Mouse (Mus musculus): ENCODE results near the gene Tgfb2. TPM values are rescaled to one million over a fixed set of nuclear protein-coding genes. Genes with fewer than 3 reads are reported as not detected.

Tgfb2 gene
- polyA plus RNA-seq, 1 experiment from 2014 or later: 12.2 TPM

- no peak overlapping the region for H3K9ac ChIP-seq (ENCODE audit: low read depth, low read length)
- no peaks in the 10 kb centered on the region for H3K9me3 ChIP-seq (ENCODE audit: control insufficient read depth, low read length)
- 75% methylated on average over 10 of the region's 10 CpGs for WGBS
These were observed 42.8 kb downstream of the Tgfb2 start for GRCm38 (mm10) chr1:186662996-186663395.

GRCm38 (mm10) chr1:186661206-186661921 is 44.4 kb downstream of the Tgfb2 start:
- ATAC-seq: no peak
- Histone ChIP-seq H3K27ac (ENCODE audit: low read length) (no peak overlapping the region), H3K4me2 (ENCODE audit: low read depth, low read length) (no peak overlapping the region), H3K4me1 (ENCODE audit: control insufficient read depth, insufficient read depth, low read length) (peaks cover 6% of the 10 kb centered on the region), H3K27me3 (replicated peaks; ENCODE audit: control insufficient read depth, insufficient read depth, low read length) (no peaks in the 10 kb centered on the region), H3K9ac (ENCODE audit: low read depth, low read length) (no peak overlapping the region), H3K9me3 (ENCODE audit: control insufficient read depth, low read length) (no peaks in the 10 kb centered on the region), H3K4me3 (ENCODE audit: low read length) (no peak overlapping the region), H3K36me3 (ENCODE audit: control insufficient read depth, insufficient read depth, low read length) (no peaks in the 10 kb centered on the region)
- WGBS: 80% methylated on average over 15 of the region's 15 CpGs

More at GRCm38 (mm10) chr1:186662996-186663395, 42.8 kb downstream of the Tgfb2 start:
- Histone ChIP-seq H3K4me3 (ENCODE audit: low read length) (no peak overlapping the region), H3K27ac (ENCODE audit: low read length) (no peak overlapping the region), H3K4me2 (ENCODE audit: low read depth, low read length) (no peak overlapping the region), H3K27me3 (replicated peaks; ENCODE audit: control insufficient read depth, insufficient read depth, low read length) (no peaks in the 10 kb centered on the region), H3K36me3 (ENCODE audit: control insufficient read depth, insufficient read depth, low read length) (no peaks in the 10 kb centered on the region), H3K4me1 (ENCODE audit: control insufficient read depth, insufficient read depth, low read length) (no peaks in the 10 kb centered on the region)
- no peak for ATAC-seq

- H3K4me2 ChIP-seq (ENCODE audit: low read depth, low read length): no peak overlapping the region
- ATAC-seq: no peak
- H3K27ac ChIP-seq (ENCODE audit: low read length): no peak overlapping the region
- no peaks in the 10 kb centered on the region for H3K9me3 ChIP-seq (ENCODE audit: control insufficient read depth, low read length)
- no peaks in the 10 kb centered on the region for H3K27me3 ChIP-seq (replicated peaks; ENCODE audit: control insufficient read depth, insufficient read depth, low read length)
- WGBS: 82% methylated on average over 11 of the region's 11 CpGs
- no peak overlapping the region for H3K9ac ChIP-seq (ENCODE audit: low read depth, low read length)
- H3K4me1 ChIP-seq (ENCODE audit: control insufficient read depth, insufficient read depth, low read length): peaks cover 10% of the 10 kb centered on the region
- no peak overlapping the region for H3K4me3 ChIP-seq (ENCODE audit: low read length)
- H3K36me3 ChIP-seq (ENCODE audit: control insufficient read depth, insufficient read depth, low read length): no peaks in the 10 kb centered on the region
These were observed 47.0 kb downstream of the Tgfb2 start for GRCm38 (mm10) chr1:186658783-186659182.

GRCm38 (mm10) chr1:186657559-186658219 is 48.1 kb downstream of the Tgfb2 start:
- Histone ChIP-seq H3K27ac (ENCODE audit: low read length) (no peak overlapping the region), H3K9ac (ENCODE audit: low read depth, low read length) (no peak overlapping the region), H3K9me3 (ENCODE audit: control insufficient read depth, low read length) (no peaks in the 10 kb centered on the region), H3K4me2 (ENCODE audit: low read depth, low read length) (no peak overlapping the region), H3K36me3 (ENCODE audit: control insufficient read depth, insufficient read depth, low read length) (no peaks in the 10 kb centered on the region), H3K27me3 (replicated peaks; ENCODE audit: control insufficient read depth, insufficient read depth, low read length) (no peaks in the 10 kb centered on the region), H3K4me1 (ENCODE audit: control insufficient read depth, insufficient read depth, low read length) (peaks cover 13% of the 10 kb centered on the region), H3K4me3 (ENCODE audit: low read length) (no peak overlapping the region)
- ATAC-seq: 0 out of 2 replicates have a peak, but pooled peaks have one; percentile 14
- WGBS: 84% methylated on average over 16 of the region's 16 CpGs

- H3K9me3 ChIP-seq (ENCODE audit: control insufficient read depth, low read length): no peaks in the 10 kb centered on the region
- H3K4me3 ChIP-seq (ENCODE audit: low read length): no peak overlapping the region
- no peak overlapping the region for H3K4me2 ChIP-seq (ENCODE audit: low read depth, low read length)
- H3K9ac ChIP-seq (ENCODE audit: low read depth, low read length): no peak overlapping the region
- H3K27me3 ChIP-seq (replicated peaks; ENCODE audit: control insufficient read depth, insufficient read depth, low read length): no peaks in the 10 kb centered on the region
- WGBS: 61% methylated on average over 5 of the region's 5 CpGs
- H3K36me3 ChIP-seq (ENCODE audit: control insufficient read depth, insufficient read depth, low read length): no peaks in the 10 kb centered on the region
- peak overlapping the region; percentile 38; the same call in 1 of the 2 replicates for H3K27ac ChIP-seq (ENCODE audit: low read length)
- ATAC-seq: peak; percentile 60
- H3K4me1 ChIP-seq (ENCODE audit: control insufficient read depth, insufficient read depth, low read length): peaks cover 14% of the 10 kb centered on the region
These were observed 49.0 kb downstream of the Tgfb2 start for GRCm38 (mm10) chr1:186656732-186657329.

GRCm38 (mm10) chr1:186656201-186656600 is 49.6 kb downstream of the Tgfb2 start:
- H3K4me3 ChIP-seq (ENCODE audit: low read length): no peak overlapping the region
- H3K27me3 ChIP-seq (replicated peaks; ENCODE audit: control insufficient read depth, insufficient read depth, low read length): no peaks in the 10 kb centered on the region
- H3K36me3 ChIP-seq (ENCODE audit: control insufficient read depth, insufficient read depth, low read length): no peaks in the 10 kb centered on the region
- ATAC-seq: peak; percentile 17; the same call in 1 of the 2 replicates
- H3K4me1 ChIP-seq (ENCODE audit: control insufficient read depth, insufficient read depth, low read length): peaks cover 14% of the 10 kb centered on the region
- no peak overlapping the region for H3K4me2 ChIP-seq (ENCODE audit: low read depth, low read length)
- H3K9ac ChIP-seq (ENCODE audit: low read depth, low read length): no peak overlapping the region
- 40% methylated on average over 1 of the region's 1 CpGs for WGBS
- H3K27ac ChIP-seq (ENCODE audit: low read length): no peak overlapping the region; the same call in 1 of the 2 replicates
- no peaks in the 10 kb centered on the region for H3K9me3 ChIP-seq (ENCODE audit: control insufficient read depth, low read length)

GRCm38 (mm10) chr1:186655096-186655495 is 50.7 kb downstream of the Tgfb2 start:
- Histone ChIP-seq H3K36me3 (ENCODE audit: control insufficient read depth, insufficient read depth, low read length) (no peaks in the 10 kb centered on the region), H3K9ac (ENCODE audit: low read depth, low read length) (no peak overlapping the region), H3K27me3 (replicated peaks; ENCODE audit: control insufficient read depth, insufficient read depth, low read length) (no peaks in the 10 kb centered on the region), H3K4me1 (ENCODE audit: control insufficient read depth, insufficient read depth, low read length) (peaks cover 14% of the 10 kb centered on the region), H3K4me3 (ENCODE audit: low read length) (no peak overlapping the region), H3K27ac (ENCODE audit: low read length) (no peak overlapping the region), H3K4me2 (ENCODE audit: low read depth, low read length) (no peak overlapping the region), H3K9me3 (ENCODE audit: control insufficient read depth, low read length) (no peaks in the 10 kb centered on the region)
- WGBS: 77% methylated on average over 4 of the region's 4 CpGs
- ATAC-seq: no peak

GRCm38 (mm10) chr1:186652208-186652607 is 53.6 kb downstream of the Tgfb2 start:
- WGBS: 38% methylated on average over 8 of the region's 8 CpGs
- Histone ChIP-seq H3K4me2 (ENCODE audit: low read depth, low read length) (no peak overlapping the region), H3K36me3 (ENCODE audit: control insufficient read depth, insufficient read depth, low read length) (no peaks in the 10 kb centered on the region), H3K4me3 (ENCODE audit: low read length) (no peak overlapping the region), H3K4me1 (ENCODE audit: control insufficient read depth, insufficient read depth, low read length) (peaks cover 12% of the 10 kb centered on the region), H3K9ac (ENCODE audit: low read depth, low read length) (no peak overlapping the region), H3K27ac (ENCODE audit: low read length) (no peak overlapping the region), H3K9me3 (ENCODE audit: control insufficient read depth, low read length) (no peaks in the 10 kb centered on the region), H3K27me3 (replicated peaks; ENCODE audit: control insufficient read depth, insufficient read depth, low read length) (no peaks in the 10 kb centered on the region)
- no peak for ATAC-seq

- Histone ChIP-seq H3K9ac (ENCODE audit: low read depth, low read length) (no peak overlapping the region), H3K4me2 (ENCODE audit: low read depth, low read length) (no peak overlapping the region), H3K36me3 (ENCODE audit: control insufficient read depth, insufficient read depth, low read length) (no peaks in the 10 kb centered on the region), H3K4me3 (ENCODE audit: low read length) (no peak overlapping the region), H3K27ac (ENCODE audit: low read length) (no peak overlapping the region), H3K27me3 (replicated peaks; ENCODE audit: control insufficient read depth, insufficient read depth, low read length) (no peaks in the 10 kb centered on the region), H3K9me3 (ENCODE audit: control insufficient read depth, low read length) (no peaks in the 10 kb centered on the region), H3K4me1 (ENCODE audit: control insufficient read depth, insufficient read depth, low read length) (peaks cover 5% of the 10 kb centered on the region; the same call in 1 of the 2 replicates)
- 86% methylated on average over 4 of the region's 4 CpGs for WGBS
- no peak for ATAC-seq
These were observed 55.8 kb downstream of the Tgfb2 start for GRCm38 (mm10) chr1:186650011-186650410.

Data from intestine, embryonic 16.5 days (tissue).